Mouse (Mus musculus) megakaryocyte-erythroid progenitor cell, adult 5-6 weeks (primary cell): ENCODE results near the gene Inhbc. TPM values are rescaled to one million over a fixed set of nuclear protein-coding genes. Genes with fewer than 3 reads are reported as not detected.

ENCODE experiments used
- ATAC-seq: replicated peaks from 2 replicates; pipeline ENCODE4 v1.8.0; 2016; ENCODE audit warnings: mild to moderate bottlenecking, inconsistent platforms; ENCODE audit not compliant: severe bottlenecking, poor library complexity, low FRiP score, low TSS enrichment
- total RNA-seq, 2 experiments: library from RNA; stranded (forward) in 1 of 2; stranded (reverse) in 1 of 2; fragments of 200-1000, 215-1000 nt in 1 of 2; fragments of >200 nt in 1 of 2; fragmentation: Nextera tagmentation in 1 of 2; gene quantifications; 2 replicates each; pipeline ENCODE4 v1.2.3; 2014 to 2017

Gene Inhbc
- total RNA-seq, 2 experiments from 2014 or later: not detected

DNA sequence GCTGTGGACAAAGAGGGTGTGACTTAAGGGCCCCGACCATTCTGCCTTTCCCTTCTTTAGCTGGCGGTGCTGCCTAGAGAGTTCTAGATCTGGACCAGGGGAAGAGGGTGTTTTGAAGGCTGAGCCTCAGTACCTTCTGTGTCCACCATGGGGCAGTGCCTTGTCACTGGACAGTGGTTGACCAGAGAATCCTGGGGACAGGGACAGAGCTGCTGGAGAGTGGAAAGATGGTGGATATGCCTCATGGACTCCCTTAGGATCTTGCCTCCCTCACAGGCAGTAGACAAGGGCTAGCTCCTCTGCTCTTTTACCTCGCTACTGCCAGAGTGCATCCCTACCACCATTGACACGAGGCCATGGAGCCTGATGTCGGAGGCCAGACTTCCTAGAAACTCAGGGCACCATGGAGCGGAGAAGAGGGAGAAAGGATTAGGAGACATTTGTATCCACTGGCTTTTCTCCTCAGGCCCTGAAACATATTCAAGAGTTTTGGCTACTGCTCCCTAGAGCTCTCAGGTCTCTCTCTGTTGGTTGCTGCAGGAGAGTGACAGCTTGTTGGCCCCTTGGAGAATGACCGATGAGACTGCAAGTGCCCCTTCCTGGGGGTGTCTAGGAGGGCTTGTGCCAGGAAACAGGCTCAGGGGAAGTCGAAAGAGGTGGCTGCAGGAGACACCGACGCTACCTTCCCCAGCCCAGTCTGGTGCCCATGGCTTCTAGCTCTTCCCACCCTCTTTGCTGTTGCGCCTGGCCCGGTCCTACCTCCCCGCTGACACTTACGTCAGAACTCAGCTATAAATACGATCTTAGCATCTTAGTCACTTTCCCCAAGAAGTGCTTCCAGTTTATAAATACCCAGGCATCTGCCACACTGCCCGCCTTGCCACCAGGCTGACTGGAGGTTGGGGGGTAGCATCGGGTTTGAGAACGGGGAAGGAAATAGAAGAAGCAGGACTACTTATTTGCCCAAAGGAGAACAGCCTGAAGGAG is 16.0 kb downstream of the Inhbc start, which contains the start of gene Inhbe:
TSS of gene Inhbe (minus strand) at position 503 of the 987 bp plus-strand sequence.
- no peak for ATAC-seq

DNA sequence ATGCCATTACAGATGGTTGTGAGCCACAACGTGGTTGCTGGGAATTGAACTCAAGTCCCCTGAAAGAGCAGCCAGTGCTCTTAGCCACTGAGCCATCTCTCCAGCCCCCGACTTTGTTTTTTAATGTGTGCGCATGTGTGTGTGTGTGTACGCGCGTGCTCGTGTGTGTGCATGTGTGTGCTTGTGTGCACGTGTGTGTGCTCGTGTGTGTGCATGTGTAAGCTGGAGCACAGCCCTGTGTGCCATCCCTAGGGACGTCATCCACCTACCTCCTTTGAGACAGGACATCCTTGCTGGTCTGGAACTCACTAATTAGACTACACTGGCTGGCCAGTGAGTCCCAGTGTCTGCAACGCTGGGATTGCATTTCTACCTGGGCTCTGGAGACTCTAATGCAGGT is 17.5 kb downstream of the Inhbc start:
- no peak for ATAC-seq

- no peak for ATAC-seq
Observed at GRCm38 (mm10) chr10:127352187-127352586, 18.0 kb downstream of the Inhbc start.

DNA sequence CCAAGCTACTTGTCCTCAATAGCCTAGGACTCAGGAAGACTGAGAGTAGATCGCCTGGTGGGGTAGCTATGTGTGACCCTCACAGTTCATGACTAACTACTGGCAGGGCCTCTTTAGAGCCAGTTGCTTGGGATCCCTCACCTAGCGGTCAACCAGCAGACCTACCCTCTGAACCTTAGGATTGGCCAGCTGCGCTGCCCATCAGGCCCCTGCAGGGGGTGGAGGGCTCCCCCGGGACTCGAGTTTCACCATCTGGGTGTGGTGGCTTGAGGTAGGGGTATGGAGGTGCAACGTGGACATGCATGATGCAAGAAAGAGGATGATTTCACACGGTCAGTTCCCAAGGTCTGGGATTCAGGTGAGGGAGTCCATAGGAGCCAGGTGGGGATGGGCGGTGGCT is 18.5 kb downstream of the Inhbc start:
- ATAC-seq: no peak

DNA sequence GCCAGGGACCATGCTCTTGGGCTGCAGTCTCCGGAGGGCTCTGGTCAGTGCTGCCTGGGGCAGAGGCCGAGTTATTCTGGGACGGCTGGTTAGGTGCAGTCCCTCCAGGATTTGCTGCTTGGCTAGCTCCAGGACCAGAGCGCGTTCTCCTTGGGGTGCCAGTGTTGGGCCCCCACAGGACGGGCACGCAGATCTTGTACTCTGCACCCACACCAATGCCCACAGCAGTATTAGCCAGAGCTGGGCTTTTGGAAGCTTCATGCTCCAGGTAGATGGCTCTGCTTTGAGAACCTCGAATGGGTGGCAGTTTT is 19.0 kb downstream of the Inhbc start:
- no peak for ATAC-seq

GRCm38 (mm10) chr10:127350594-127351284 is 19.5 kb downstream of the Inhbc start:
- ATAC-seq: peak; percentile 88

DNA sequence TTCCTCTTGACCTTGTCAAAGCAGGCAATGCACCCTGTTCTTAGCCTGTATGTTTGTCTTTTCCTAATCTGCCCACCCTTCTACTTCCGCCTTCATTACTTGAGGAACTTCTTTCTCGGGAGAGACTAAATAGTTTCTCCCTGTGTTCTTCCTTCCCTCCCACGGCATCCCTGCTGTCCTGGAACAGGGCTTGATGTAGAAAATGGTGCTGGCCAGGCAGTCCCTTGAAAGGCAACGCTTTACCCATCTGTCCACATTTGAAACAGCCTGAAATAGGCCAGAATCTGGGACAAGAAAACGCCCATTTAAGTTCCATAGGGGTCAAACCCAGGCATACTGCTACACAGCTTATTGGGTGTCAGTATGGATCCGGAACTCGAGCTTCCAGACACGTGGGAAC is 20.4 kb downstream of the Inhbc start:
- ATAC-seq: no peak

DNA sequence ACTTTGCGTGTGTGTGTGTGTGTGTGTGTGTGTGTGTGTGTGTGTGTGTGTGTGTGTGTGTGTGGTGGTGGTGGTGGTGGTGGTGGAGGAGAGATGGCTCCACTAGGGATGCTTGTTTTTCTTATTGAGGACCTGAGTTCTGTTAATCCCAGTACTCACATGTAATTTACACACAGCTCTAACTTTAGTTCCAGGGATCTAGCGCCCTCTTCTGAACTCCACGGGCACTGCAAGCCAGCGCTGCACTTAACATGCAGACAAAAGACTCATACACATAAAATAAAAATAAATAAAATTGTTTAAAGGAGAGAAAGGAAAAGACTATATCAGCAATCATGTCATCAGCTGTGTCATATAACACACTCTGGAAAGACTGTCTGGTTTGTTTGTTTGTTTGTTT is 21.3 kb downstream of the Inhbc start:
- ATAC-seq: no peak

GRCm38 (mm10) chr10:127346173-127346572 is 24.1 kb downstream of the Inhbc start:
- no peak for ATAC-seq

- ATAC-seq: no peak
Observed at GRCm38 (mm10) chr10:127343029-127343428, 27.2 kb downstream of the Inhbc start.

GRCm38 (mm10) chr10:127341891-127342639 is 28.2 kb downstream of the Inhbc start, which contains the start of gene Gli1:
Gene Gli1 (minus strand): TSS chr10:127341974.
- ATAC-seq: peak; percentile 71

GRCm38 (mm10) chr10:127341360-127341690 is 28.9 kb downstream of the Inhbc start:
- ATAC-seq: no peak

DNA sequence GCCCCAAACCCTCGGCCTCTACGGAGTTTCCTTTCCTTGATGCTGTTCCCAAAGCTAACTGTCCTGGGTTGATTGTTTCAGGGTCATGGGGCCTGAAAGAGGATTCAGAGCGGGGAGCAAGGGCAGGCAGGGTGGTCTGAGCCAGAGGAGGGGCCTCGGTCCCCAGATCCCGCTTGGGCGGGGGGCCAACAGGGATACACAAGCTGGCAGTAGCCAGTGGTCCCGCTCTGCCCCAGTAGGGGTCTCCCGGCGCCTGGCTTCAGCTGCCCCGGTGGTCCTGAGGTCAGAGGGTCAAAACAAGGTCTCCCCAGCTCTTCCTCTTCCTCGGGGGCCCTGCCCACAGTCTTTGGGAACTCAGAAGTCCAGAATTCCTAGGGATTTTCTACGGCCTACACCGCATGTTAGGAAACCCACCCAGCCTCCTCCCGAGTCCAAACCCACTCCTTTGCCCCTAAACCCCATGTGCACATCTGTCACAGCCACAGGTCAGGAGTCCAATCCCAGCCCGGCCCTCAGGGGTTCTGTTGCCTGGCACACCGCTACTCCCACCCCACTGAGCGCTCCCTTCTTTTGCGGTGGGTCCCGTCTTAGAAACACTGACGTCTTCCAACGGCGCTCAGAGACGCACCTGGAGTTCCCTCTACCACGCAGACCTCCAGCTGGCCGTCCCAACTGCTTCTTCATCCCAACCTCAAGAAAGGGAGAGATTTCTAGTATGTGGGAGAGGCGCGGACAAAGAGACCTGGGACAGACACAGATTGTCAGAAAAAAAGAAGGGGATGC is 29.5 kb downstream of the Inhbc start:
- ATAC-seq: no peak

- ATAC-seq: no peak
Observed at GRCm38 (mm10) chr10:127339683-127340576, 30.3 kb downstream of the Inhbc start.

- ATAC-seq: peak; percentile 89
Observed at GRCm38 (mm10) chr10:127338930-127339682, 31.1 kb downstream of the Inhbc start.

- no peak for ATAC-seq
Observed at GRCm38 (mm10) chr10:127337536-127338099, 32.6 kb downstream of the Inhbc start.

DNA sequence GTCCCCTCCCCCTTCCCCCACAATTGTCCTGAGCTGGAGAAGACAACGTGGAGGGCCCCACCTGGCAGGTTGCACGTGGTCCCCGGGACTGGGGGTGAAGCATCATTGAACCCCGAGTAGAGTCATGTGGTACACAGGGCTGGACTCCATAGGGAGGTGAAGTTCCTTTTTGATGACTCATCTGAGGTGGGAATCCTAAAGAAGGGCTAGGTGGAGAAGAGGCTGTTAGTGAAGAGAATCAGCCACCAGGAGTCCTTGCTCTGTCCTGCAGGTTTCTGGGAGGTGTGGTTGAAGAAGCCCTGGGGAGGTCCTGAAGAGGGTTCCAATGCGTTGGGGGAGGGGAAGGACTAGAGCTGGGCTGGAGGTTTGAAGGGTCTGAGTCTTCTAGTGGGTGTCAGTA is 33.3 kb downstream of the Inhbc start:
- ATAC-seq: no peak
